Mouse (Mus musculus): ENCODE results near the gene Gm34653.

Gm34653 gene

GRCm38 (mm10) chr2:34832766-34833457 lies at the start of gene Gm34653:
TSS of gene Gm34653 (plus strand) at chr2:34833007.
- WGBS: 74% methylated on average over 11 of the region's 11 CpGs

DNA sequence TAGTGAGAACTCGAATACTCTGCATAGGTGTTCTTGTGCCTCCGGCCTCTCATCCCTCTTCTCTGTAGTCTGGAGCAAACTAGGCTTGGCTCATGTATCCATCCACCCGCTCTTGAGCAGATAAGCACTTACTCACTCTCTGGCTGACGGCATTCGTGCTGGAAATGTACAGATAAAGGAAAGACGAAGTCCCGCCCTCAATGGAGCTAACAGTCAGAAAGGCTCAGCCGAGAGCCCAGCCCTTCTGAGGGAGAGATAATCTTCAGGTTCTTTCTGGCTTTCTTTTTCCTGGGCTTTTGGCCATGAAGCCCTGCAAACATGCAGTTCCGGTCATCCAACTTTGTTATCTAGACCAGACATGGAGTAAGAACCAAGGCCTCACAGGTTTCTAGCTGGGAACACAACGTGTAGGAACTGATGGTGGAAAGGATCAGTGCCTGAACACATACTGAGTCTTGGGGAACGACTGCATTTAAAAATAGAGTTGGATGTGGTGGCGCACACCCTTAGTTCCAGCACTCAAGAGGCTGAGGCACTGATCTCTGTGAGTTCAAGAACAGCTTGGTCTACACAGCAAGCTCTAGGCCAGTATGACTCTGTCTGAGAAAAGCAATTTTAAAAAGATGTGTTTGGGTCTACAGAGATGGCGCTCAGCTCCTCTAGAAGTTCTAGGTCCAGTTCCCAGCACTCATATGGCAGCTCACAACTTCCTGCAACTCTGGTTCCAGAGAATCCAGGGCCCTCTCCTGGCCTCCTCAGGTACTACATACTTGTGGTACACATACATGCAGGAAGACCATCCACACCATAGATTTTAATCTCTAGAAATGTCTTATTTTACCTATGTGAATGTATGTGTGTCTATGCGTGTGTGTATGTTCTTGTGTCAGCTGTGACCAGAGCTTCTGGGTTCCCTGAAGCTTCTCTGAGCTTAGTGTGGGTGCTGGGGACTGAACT lies 49.5 kb upstream of the Gm34653 start:
- WGBS: 82% methylated on average over 14 of the region's 14 CpGs

- WGBS: 73% methylated on average over 2 of the region's 2 CpGs
Measured at GRCm38 (mm10) chr2:34784085-34784484, 48.7 kb upstream of the Gm34653 start.

DNA sequence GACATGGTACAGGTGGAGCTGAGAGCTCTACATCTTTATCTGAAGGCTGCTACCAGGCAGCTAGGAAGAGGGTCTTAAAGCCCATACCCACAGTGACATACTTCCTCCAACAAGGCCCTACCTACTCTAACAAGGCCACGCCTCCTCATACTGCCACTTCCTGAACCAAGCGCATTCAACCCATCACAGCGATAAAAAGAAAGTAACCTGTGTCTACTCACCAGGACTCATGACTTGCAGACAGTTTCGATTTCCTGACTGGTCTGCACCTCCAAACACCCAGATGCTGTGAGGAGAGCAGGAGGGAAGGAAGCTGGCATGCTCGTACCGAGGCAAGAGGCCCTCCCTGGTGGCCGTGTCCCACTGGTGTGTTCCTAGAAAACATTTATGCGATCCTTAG lies 42.5 kb upstream of the Gm34653 start:
- WGBS: 93% methylated on average over 8 of the region's 8 CpGs

- WGBS: 82% methylated on average over 2 of the region's 2 CpGs
Measured at GRCm38 (mm10) chr2:34792543-34792942, 40.3 kb upstream of the Gm34653 start.

DNA sequence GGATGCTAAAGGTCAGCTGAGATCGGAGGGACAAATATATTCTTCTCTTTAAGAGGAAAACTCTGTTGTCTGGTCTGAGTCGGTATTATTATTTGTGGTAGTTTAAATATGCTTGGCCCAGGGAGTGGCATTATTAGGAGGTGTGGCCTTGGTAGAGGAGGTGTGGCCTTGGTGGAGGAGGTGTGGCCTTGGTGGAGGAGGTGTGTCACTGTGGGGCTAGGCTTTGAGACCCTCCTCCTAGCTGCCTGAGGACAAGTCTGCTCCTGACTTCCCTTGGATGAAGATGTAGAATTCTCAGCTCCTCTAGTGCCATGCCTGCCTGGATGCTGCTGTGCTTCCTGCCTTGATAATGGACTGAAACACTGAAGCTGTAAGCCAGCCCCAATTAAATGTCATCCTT lies 38.3 kb upstream of the Gm34653 start:
- WGBS: 96% methylated on average over 2 of the region's 2 CpGs

- 86% methylated on average over 7 of the region's 7 CpGs for WGBS
Measured at GRCm38 (mm10) chr2:34795426-34795825, 37.4 kb upstream of the Gm34653 start.

GRCm38 (mm10) chr2:34799357-34800256 lies 33.2 kb upstream of the Gm34653 start, which contains the start of gene Rabepk:
TSS of gene Rabepk (minus strand) at chr2:34799912.
- 4% methylated on average over 44 of the region's 44 CpGs for WGBS

- WGBS: 81% methylated on average over 7 of the region's 7 CpGs
Measured at GRCm38 (mm10) chr2:34800371-34800770, 32.4 kb upstream of the Gm34653 start.

DNA sequence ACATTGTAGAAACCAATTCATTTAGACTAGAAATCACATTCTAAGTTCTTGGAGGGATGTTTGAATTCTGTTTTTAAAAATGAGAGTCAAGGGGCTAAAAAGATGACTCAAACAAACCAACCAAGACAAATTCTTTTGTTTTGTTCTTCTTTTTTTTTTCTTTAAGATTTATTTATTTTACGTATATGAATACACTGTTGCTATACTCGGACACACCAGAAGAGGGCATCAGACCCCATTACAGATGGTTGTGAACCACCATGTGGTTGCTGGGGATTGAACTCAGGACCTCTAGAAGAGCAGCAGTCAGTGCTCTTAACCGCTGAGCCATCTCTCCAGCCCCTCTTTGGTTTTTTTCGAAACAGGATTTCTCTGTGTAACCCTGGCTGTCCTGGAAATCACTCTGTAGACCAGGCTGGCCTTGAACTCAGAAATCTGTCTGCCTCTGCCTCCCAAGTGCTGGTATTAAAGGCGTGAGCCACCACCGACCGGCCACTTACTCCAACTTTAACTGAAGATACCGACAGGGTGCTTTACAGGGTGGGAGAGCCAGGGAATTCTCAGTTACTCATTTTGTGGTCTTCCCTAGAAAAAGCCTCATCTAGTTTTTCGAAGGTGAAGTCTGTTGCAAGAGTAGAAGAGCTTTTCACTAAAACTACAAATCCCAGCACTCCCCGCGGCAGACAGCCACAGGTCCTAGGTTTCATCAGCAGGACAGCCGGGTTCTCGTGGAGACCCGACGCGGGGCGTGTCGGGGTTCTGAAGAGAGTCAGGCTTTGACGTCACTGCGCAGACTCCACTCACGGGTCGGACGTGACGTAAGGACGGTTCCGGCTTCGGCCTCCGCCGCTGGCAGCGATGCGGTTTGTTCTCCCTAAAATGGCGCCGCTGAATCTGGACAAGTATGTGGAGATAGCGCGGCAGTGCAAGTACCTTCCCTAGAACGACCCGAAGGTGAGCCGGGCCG lies 31.0 kb upstream of the Gm34653 start:
- WGBS: 5% methylated on average over 39 of the region's 39 CpGs

DNA sequence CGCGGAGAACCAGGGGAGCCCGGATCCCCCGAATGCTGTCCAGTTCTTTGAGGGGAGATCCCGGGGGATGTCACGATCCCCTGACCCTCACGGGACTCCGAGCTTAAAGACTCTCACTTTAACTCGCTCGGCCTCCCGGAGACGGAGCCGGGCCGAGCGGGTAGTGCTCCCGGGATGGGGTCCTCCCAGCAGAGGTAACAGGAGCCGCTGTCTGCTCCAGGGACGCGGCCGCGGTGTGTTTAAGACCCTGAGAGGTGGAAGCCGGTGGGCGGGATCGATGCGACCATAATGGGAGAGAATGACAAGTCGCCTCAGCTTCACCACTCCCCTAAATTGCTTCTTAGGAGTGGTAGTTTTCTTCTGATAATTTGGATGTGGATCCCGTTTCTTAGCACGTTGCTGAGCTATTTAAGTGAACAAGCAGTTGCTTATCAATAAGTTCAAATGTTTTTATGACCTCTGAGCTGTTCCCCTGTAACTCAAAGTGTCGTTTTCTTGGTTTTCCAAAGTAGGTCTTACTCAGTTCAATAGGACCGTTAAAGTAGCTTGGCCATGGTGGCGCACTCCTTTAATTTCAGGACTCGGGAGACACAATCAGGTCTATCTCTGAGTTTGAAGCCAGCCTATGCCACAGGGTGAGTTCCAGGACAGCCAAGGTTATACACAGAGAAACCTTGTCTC lies 30.1 kb upstream of the Gm34653 start:
- 1% methylated on average over 32 of the region's 32 CpGs for WGBS

- 50% methylated on average over 3 of the region's 3 CpGs for WGBS
Measured at GRCm38 (mm10) chr2:34803746-34804145, 29.1 kb upstream of the Gm34653 start.

GRCm38 (mm10) chr2:34804172-34804571 lies 28.6 kb upstream of the Gm34653 start:
- 90% methylated on average over 2 of the region's 2 CpGs for WGBS

DNA sequence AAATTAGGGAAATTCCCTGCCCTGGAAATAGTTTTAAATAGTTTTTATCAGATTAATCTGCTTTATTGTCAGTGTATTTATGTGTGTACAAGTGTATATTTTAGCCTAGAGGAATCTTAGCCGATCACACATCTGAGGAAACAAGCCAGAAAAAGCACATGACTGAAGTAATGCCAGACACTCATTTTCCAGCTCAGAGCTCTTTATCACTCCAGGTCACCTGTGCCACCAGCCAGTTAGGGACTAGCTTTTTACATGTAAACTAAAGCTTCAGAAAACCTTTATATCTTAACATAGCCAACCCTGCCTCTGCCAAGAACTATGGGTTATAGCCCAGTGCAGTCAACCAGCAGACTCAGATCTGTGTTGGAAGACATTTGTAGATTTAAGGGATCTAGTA lies 28.0 kb upstream of the Gm34653 start:
- WGBS: 10% methylated on average over 1 of the region's 1 CpGs

GRCm38 (mm10) chr2:34805364-34805950 lies 27.4 kb upstream of the Gm34653 start:
- WGBS: 76% methylated on average over 10 of the region's 10 CpGs

- 76% methylated on average over 2 of the region's 2 CpGs for WGBS
Measured at GRCm38 (mm10) chr2:34808057-34808456, 24.8 kb upstream of the Gm34653 start.

- 80% methylated on average over 1 of the region's 1 CpGs for WGBS
Measured at GRCm38 (mm10) chr2:34809568-34809967, 23.2 kb upstream of the Gm34653 start.

DNA sequence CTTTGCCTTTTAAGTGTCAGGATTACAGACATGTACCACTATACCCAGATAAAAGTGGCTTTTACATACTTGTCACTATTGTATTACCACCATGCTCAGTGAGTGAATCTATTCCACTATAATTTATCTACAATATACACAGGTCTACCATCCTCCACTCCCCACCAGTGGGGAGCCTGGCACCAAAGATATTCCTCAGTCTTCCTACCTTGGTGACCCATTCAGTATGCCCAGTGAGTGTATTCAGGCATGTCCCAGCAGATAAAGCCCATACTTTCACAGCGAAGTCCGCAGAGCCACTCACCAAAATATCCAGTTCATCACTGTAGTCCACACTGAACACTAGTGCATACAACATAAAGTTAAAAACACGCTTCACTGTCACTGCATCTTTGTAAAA lies 22.0 kb upstream of the Gm34653 start:
- WGBS: 94% methylated on average over 3 of the region's 3 CpGs

DNA sequence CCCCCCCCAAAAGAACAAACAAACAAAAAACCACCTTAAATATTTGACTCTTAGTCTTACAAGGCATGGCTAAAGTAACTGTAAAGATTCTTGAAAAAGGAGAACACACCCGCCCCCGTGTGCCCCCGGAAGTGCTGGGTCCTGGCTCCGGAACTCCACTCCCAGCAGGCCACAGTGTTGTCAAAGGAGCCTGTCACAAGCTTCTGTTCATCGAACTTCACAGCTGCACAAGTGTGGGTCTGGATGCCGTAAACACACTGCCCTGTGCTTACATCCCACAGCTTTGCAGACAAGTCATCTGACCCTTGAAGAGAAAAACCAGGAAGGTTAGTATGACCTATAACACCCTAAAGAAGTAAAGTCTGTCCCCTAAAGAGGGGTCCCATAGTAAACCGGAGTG lies 20.1 kb upstream of the Gm34653 start:
- 65% methylated on average over 7 of the region's 7 CpGs for WGBS

DNA sequence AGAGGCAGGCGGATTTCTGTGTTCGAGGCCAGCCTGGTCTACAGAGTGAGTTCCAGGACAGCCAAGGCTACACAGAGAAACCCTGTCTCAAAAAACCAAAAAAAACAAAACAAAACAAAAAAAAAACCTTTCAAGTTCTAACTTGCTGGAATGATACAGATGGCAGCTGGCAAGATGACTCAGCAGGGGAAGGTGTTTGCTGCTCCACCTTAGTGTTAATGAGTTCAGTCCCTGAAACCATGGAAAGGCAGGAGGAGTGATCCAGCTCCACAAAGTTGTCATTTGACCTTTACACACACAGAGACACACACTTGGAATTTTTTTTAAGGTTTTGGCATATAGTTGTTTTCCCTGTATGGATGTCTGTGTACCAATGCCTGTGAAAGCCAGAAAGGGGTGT lies 16.9 kb upstream of the Gm34653 start:
- 98% methylated on average over 2 of the region's 2 CpGs for WGBS

All from cerebral cortex, adult 2 months (tissue).